Mouse (Mus musculus) adrenal gland, postnatal 4 days (tissue): ENCODE measurements around the gene Grm3. TPM values are rescaled to one million over a fixed set of nuclear protein-coding genes. Genes with fewer than 3 reads are reported as not detected.

Experiments used
- DNase-seq, 2 experiments: peaks; one replicate each; pipeline ENCODE4 v3.0.0; 2021 to 2022; ENCODE audit warnings: low spot score in 2 of 2, mixed read lengths in 2 of 2
- long read RNA-seq, 2 experiments: library from polyadenylated mRNA; stranded (forward); transcript quantifications; one replicate each; pipeline ENCODE4 v2.0.0; 2021
- total RNA-seq, 2 experiments: library from RNA; stranded (reverse); gene quantifications; 2 replicates each; pipeline ENCODE4 v1.2.3; 2021

Gene Grm3
- total RNA-seq: 1 to 10 TPM in 1 of 2 experiments, under 1 TPM in 1; 0.64 to 1.2 TPM
- long read RNA-seq, experiment 1, partial matches to known transcripts: 0 of 2 reads
- long read RNA-seq, experiment 1, other reads (novel, unspliced or antisense): 2 of 2 reads
- long read RNA-seq, experiment 2, partial matches to known transcripts: 0 of 2 reads
- long read RNA-seq, experiment 2, other reads (novel, unspliced or antisense): 2 of 2 reads

GRCm38 (mm10) chr5:9724956-9725600 is at the start of gene Grm3:
Grm3 (minus strand) TSS chr5:9725170.
- DNase-seq: no peak

- no peak for DNase-seq
Observed at GRCm38 (mm10) chr5:9755751-9756150, 30.8 kb upstream of the Grm3 start.

- no peak for DNase-seq
Observed at GRCm38 (mm10) chr5:9748184-9748583, 23.2 kb upstream of the Grm3 start.

GRCm38 (mm10) chr5:9744120-9744519 is 19.1 kb upstream of the Grm3 start:
- no peak for DNase-seq

- no peak for DNase-seq
Observed at GRCm38 (mm10) chr5:9725601-9726268, 765 bp upstream of the Grm3 start.

GRCm38 (mm10) chr5:9724287-9724955 is 549 bp downstream of the Grm3 start:
- no peak for DNase-seq

GRCm38 (mm10) chr5:9721136-9721535 is 3.8 kb downstream of the Grm3 start:
- no peak for DNase-seq

GRCm38 (mm10) chr5:9716295-9716694 is 8.7 kb downstream of the Grm3 start:
- DNase-seq: no peak

- no peak for DNase-seq
Observed at GRCm38 (mm10) chr5:9707096-9707495, 17.9 kb downstream of the Grm3 start.

GRCm38 (mm10) chr5:9703385-9704009 is 21.5 kb downstream of the Grm3 start:
- no peak for DNase-seq

- DNase-seq: no peak
Observed at GRCm38 (mm10) chr5:9702656-9703384, 22.1 kb downstream of the Grm3 start.

GRCm38 (mm10) chr5:9692333-9692732 is 32.6 kb downstream of the Grm3 start:
- no peak for DNase-seq

- DNase-seq: no peak
Observed at GRCm38 (mm10) chr5:9690599-9691242, 34.2 kb downstream of the Grm3 start.

- no peak for DNase-seq
Observed at GRCm38 (mm10) chr5:9690192-9690591, 34.8 kb downstream of the Grm3 start.

- no peak for DNase-seq
Observed at GRCm38 (mm10) chr5:9683204-9683603, 41.8 kb downstream of the Grm3 start.

GRCm38 (mm10) chr5:9669002-9669401 is 56.0 kb downstream of the Grm3 start:
- DNase-seq: no peak

GRCm38 (mm10) chr5:9663416-9663815 is 61.6 kb downstream of the Grm3 start:
- no peak for DNase-seq

- no peak for DNase-seq
Observed at GRCm38 (mm10) chr5:9661870-9662589, 62.9 kb downstream of the Grm3 start.

- DNase-seq: no peak
Observed at GRCm38 (mm10) chr5:9638612-9639011, 86.4 kb downstream of the Grm3 start.

GRCm38 (mm10) chr5:9627220-9627619 is 97.8 kb downstream of the Grm3 start:
- DNase-seq: no peak
